Mouse (Mus musculus) embryonic facial prominence, embryonic 10.5 days (tissue): ENCODE measurements around the gene Blvrb. TPM values are rescaled to one million over a fixed set of nuclear protein-coding genes. Genes with fewer than 3 reads are reported as not detected.

Experiments used
- DNase-seq: peaks from one replicate; pipeline ENCODE4 v3.0.0-alpha.2; 2017; ENCODE audit warnings: low spot score
- H3K27ac ChIP-seq: fragments of 300-500 bp; sonication (generic); replicated peaks from 2 replicates; pipeline ENCODE4 v1.5.1; 2016; ENCODE audit warnings: mild to moderate bottlenecking
- H3K27me3 ChIP-seq: fragments of 300-500 bp; sonication (generic); replicated peaks from 2 replicates; pipeline ENCODE4 v1.6.1; 2016; ENCODE audit warnings: low read depth, mild to moderate bottlenecking; ENCODE audit not compliant: poor library complexity, severe bottlenecking
- H3K36me3 ChIP-seq: fragments of 300-500 bp; sonication (generic); replicated peaks from 2 replicates; pipeline ENCODE4 v1.6.1; 2016; ENCODE audit warnings: mild to moderate bottlenecking, moderate library complexity
- H3K4me1 ChIP-seq: fragments of 300-500 bp; sonication (generic); 2 replicates; pipeline ENCODE4 v1.6.1; 2016
- H3K4me3 ChIP-seq: fragments of 300-500 bp; sonication (generic); 2 replicates; pipeline ENCODE4 v1.5.1; 2016; ENCODE audit warnings: mild to moderate bottlenecking, moderate library complexity
- H3K9me3 ChIP-seq: fragments of 300-500 bp; sonication (generic); 2 replicates; pipeline ENCODE4 v1.6.1; 2016; ENCODE audit warnings: mild to moderate bottlenecking
- WGBS: fragments of 180-500 bp; shearing (Covaris S2); methylation state at CpG from one replicate; pipeline ENCODE4 v1.1.7; 2016; 5-methylcytosine and 5-hydroxymethylcytosine counted together
- polyA plus RNA-seq: library from polyadenylated mRNA; unstranded; fragments of >200 nt; fragmentation: Nextera tagmentation; extraction: Ambion mirVana; gene quantifications from 2 replicates; pipeline ENCODE4 v1.2.1, GENCODE M21; 2016

The Blvrb gene
- polyA plus RNA-seq, 1 experiment from 2014 or later: 35.2 TPM

DNA sequence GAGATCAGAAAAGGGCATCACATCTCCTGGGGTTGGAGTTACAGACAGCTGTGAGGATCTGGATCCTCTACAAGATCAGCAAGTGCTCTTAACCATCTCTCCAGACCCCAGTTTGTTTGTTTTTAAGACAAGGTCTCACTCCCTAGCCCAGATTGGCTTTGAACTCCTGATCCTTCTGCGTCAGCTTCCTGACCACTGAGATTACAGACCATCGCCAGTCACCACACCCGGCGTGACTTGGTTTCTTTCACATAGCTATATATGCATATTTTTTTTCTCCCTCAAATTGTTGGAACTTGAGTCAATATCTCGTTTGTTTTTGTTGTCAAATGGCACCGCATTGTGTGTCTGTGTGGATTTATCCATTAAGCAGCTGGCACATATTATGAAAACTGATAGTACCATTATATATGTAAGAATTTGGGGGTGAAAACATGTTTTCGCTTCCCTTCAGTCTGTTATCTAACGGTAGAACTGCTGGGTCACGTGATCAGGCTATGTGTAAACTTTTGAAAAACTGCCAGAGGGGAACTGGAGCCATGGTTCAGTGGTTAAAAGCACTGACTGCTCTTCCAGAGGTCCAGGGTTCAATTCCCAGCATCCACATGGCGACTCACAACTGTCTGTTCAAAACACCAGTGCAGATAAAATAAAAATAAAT is 6.8 kb downstream of the Blvrb start:
- no peak for DNase-seq
- Histone ChIP-seq H3K27me3 (no peaks in the 10 kb centered on the region), H3K27ac (no peak overlapping the region), H3K9me3 (no peaks in the 10 kb centered on the region; the same call in 1 of the 2 replicates), H3K36me3 (no peaks in the 10 kb centered on the region), H3K4me3 (no peak overlapping the region), H3K4me1 (no peaks in the 10 kb centered on the region)
- 81% methylated on average over 10 of the region's 10 CpGs for WGBS

DNA sequence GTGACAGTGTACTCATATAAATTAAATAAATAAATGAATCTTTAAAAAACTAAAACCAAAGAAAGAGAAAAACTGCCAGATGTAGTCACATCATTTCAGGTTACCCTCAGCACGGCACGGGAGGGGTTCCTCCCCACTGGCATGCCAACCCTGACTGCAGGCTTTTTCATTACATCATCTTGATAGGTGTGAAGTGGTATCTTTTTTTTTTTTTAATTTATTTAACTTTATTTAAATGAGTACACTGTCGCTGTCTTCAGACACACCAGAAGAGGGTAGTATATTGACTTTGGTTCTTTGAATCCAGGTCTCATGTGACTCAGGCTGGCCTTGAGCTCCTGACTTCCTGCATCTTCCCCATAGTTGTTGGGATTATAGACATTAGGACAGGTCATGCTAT is 7.5 kb downstream of the Blvrb start:
- H3K9me3 ChIP-seq: peaks cover 2% of the 10 kb centered on the region; the same call in 1 of the 2 replicates
- H3K4me3 ChIP-seq: no peak overlapping the region
- no peaks in the 10 kb centered on the region for H3K4me1 ChIP-seq
- no peaks in the 10 kb centered on the region for H3K36me3 ChIP-seq
- WGBS: 88% methylated on average over 3 of the region's 3 CpGs
- no peak for DNase-seq
- no peak overlapping the region for H3K27ac ChIP-seq
- H3K27me3 ChIP-seq: no peaks in the 10 kb centered on the region

DNA sequence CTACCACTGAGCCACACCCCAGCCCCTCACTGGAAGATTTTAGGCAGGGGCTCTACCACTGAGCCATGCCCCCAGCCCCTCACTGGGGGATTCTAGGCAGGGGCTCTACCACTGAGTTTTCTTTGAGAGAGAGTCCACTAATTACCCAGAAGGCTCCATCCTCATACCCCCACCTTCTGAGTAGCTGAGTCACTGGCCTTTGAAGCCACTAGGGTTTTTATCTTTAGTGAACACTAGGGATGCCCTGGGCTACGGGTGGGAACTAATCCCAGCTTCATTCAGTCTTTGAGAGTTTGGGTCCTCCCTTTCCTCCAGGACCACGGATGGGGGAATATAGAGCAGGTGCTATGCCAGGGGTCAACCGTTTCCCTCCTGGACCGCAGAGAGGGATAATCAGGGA is 10.8 kb downstream of the Blvrb start:
- Histone ChIP-seq H3K9me3 (peaks cover 2% of the 10 kb centered on the region; the same call in 1 of the 2 replicates), H3K27ac (no peak overlapping the region), H3K4me3 (no peak overlapping the region), H3K27me3 (no peaks in the 10 kb centered on the region), H3K4me1 (no peaks in the 10 kb centered on the region), H3K36me3 (no peaks in the 10 kb centered on the region)
- no peak for DNase-seq
- WGBS: 88% methylated on average over 4 of the region's 4 CpGs

GRCm38 (mm10) chr7:27459640-27460039 is 11.9 kb downstream of the Blvrb start:
- Histone ChIP-seq H3K27ac (no peak overlapping the region), H3K4me3 (no peak overlapping the region), H3K9me3 (peaks cover 2% of the 10 kb centered on the region; the same call in 1 of the 2 replicates), H3K36me3 (no peaks in the 10 kb centered on the region), H3K27me3 (no peaks in the 10 kb centered on the region), H3K4me1 (no peaks in the 10 kb centered on the region)
- 90% methylated on average over 5 of the region's 5 CpGs for WGBS
- no peak for DNase-seq

GRCm38 (mm10) chr7:27460477-27460876 is 12.7 kb downstream of the Blvrb start:
- Histone ChIP-seq H3K27me3 (no peaks in the 10 kb centered on the region), H3K27ac (no peak overlapping the region), H3K36me3 (no peaks in the 10 kb centered on the region), H3K4me1 (no peaks in the 10 kb centered on the region), H3K4me3 (no peak overlapping the region), H3K9me3 (peaks cover 2% of the 10 kb centered on the region; the same call in 1 of the 2 replicates)
- DNase-seq: no peak
- 83% methylated on average over 6 of the region's 6 CpGs for WGBS

DNA sequence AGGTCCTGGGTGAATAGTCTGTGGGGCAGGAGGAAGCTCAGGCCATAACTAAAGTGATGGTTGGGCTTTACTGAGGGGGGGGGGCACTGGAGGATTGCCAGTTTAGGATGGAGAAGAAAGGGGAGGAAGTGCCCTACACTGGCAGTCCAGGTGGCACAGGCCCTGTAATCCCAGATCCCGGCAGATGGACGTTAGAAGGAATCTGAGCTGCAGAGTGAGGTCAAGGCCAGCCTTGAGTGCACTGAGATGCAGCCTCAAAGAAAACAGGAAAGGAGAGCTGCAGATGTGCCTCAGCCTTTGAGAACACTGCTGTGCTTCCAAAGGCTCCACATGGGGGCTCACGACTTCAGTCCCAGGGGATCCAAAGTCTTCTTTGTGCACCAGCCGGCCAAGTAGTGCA is 19.9 kb downstream of the Blvrb start:
- H3K27me3 ChIP-seq: no peaks in the 10 kb centered on the region
- WGBS: 42% methylated on average over 4 of the region's 4 CpGs
- H3K4me1 ChIP-seq: peaks cover 10% of the 10 kb centered on the region
- no peaks in the 10 kb centered on the region for H3K36me3 ChIP-seq
- H3K9me3 ChIP-seq: no peaks in the 10 kb centered on the region
- DNase-seq: no peak
- H3K4me3 ChIP-seq: no peak overlapping the region
- 0 out of 2 replicates have a peak overlapping the region, but pooled peaks have one; percentile 30 for H3K27ac ChIP-seq

- no peak overlapping the region for H3K4me3 ChIP-seq
- peaks cover 21% of the 10 kb centered on the region for H3K4me1 ChIP-seq
- H3K9me3 ChIP-seq: no peaks in the 10 kb centered on the region
- no peaks in the 10 kb centered on the region for H3K27me3 ChIP-seq
- DNase-seq: no peak
- WGBS: 89% methylated on average over 11 of the region's 11 CpGs
- H3K27ac ChIP-seq: no peak overlapping the region
- peaks cover 9% of the 10 kb centered on the region for H3K36me3 ChIP-seq
Measured at GRCm38 (mm10) chr7:27471390-27472120, 23.8 kb downstream of the Blvrb start.

- peaks cover 19% of the 10 kb centered on the region for H3K4me1 ChIP-seq
- H3K9me3 ChIP-seq: no peaks in the 10 kb centered on the region
- H3K27ac ChIP-seq: peak overlapping the region; percentile 91
- peaks cover 19% of the 10 kb centered on the region for H3K36me3 ChIP-seq
- H3K4me3 ChIP-seq: peak overlapping the region; percentile 79
- no peak for DNase-seq
- WGBS: 48% methylated on average over 7 of the region's 7 CpGs
- no peaks in the 10 kb centered on the region for H3K27me3 ChIP-seq
Measured at GRCm38 (mm10) chr7:27472596-27472995, 24.8 kb downstream of the Blvrb start.

GRCm38 (mm10) chr7:27473156-27473834 is 25.5 kb downstream of the Blvrb start, which contains the start of gene Sertad3:
TSS of gene Sertad3 (plus strand) at chr7:27473768.
- no peaks in the 10 kb centered on the region for H3K9me3 ChIP-seq
- peak within 1 kb of the TSS; percentile 79 for H3K4me3 ChIP-seq
- peaks cover 26% of the 10 kb centered on the region for H3K36me3 ChIP-seq
- peak within 1 kb of the TSS; percentile 91 for H3K27ac ChIP-seq
- under 1% methylated on average over 36 of the region's 36 CpGs for WGBS
- no peaks in the 10 kb centered on the region for H3K27me3 ChIP-seq
- DNase-seq: peak; percentile 99
- peaks cover 15% of the 10 kb centered on the region for H3K4me1 ChIP-seq

- no peak for DNase-seq
- Histone ChIP-seq H3K36me3 (peaks cover 28% of the 10 kb centered on the region), H3K9me3 (no peaks in the 10 kb centered on the region), H3K27ac (peak overlapping the region; percentile 91), H3K4me1 (peaks cover 15% of the 10 kb centered on the region), H3K4me3 (peak overlapping the region; percentile 79), H3K27me3 (no peaks in the 10 kb centered on the region)
- under 1% methylated on average over 34 of the region's 34 CpGs for WGBS
Measured at GRCm38 (mm10) chr7:27473835-27474489, 26.2 kb downstream of the Blvrb start.

GRCm38 (mm10) chr7:27474490-27474954 is 26.7 kb downstream of the Blvrb start:
- Histone ChIP-seq H3K4me1 (peaks cover 15% of the 10 kb centered on the region), H3K27me3 (no peaks in the 10 kb centered on the region), H3K9me3 (no peaks in the 10 kb centered on the region), H3K27ac (peak overlapping the region; percentile 91), H3K4me3 (peak overlapping the region; percentile 79), H3K36me3 (peaks cover 28% of the 10 kb centered on the region)
- under 1% methylated on average over 23 of the region's 23 CpGs for WGBS
- DNase-seq: peak; percentile 97

DNA sequence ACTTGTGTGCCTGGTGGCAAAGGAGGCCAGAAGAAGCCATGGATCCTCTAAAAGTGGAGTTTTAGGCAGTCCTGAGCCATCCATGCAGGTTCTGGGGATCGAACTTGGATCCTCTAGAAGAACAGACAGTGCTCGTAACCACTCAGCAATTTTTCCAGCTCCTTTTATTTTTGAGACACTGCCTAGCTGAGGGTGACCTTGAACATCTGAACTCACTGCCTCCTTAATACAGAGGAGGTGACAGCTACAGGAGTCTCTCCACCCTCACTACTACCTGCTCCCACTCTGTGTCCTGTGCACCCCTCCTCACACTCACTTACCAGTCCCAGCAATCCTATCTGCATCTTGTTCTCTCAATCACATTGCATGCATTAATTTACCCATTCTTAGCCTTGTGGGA is 27.8 kb downstream of the Blvrb start:
- Histone ChIP-seq H3K27me3 (no peaks in the 10 kb centered on the region), H3K4me3 (peak overlapping the region; percentile 79; the same call in 1 of the 2 replicates), H3K36me3 (peaks cover 28% of the 10 kb centered on the region), H3K4me1 (peaks cover 15% of the 10 kb centered on the region), H3K27ac (no peak overlapping the region), H3K9me3 (no peaks in the 10 kb centered on the region)
- 91% methylated on average over 2 of the region's 2 CpGs for WGBS
- DNase-seq: no peak
